Mouse (Mus musculus) kidney, adult 2 months (tissue): Measurements from ENCODE around the gene Gm38394.
A peak's percentile ranks its signal among the peaks of the same experiment; 100 is the strongest.
"Not testable (repeated sequence)": the region's sequence is repeated elsewhere in the genome, so short reads cannot be mapped to it uniquely, and the experiment has no call there.

ENCODE experiments used
- CTCF ChIP-seq: fragments of 200-500 bp; conservative IDR thresholded peaks from 2 replicates; pipeline ENCODE4 v1.5.1; 2011; ENCODE audit warnings: low read depth, mild to moderate bottlenecking, control low read depth, low read length, moderate library complexity, mixed read lengths; ENCODE audit not compliant: insufficient read depth, insufficient read length
- POLR2A ChIP-seq: fragments of 200-500 bp; IDR thresholded peaks from one replicate; pipeline ENCODE4 v1.6.1; 2011; ENCODE audit warnings: low read depth, low read length, control low read depth

GRCm38 (mm10) chr1:133701824-133702223 is 40.7 kb upstream of the Gm38394 start:
- not testable (repeated sequence) for TF ChIP-seq POLR2A
- peak; percentile 39 for TF ChIP-seq CTCF
